Mouse (Mus musculus): Measurements from ENCODE around the gene Phc2.

DNA sequence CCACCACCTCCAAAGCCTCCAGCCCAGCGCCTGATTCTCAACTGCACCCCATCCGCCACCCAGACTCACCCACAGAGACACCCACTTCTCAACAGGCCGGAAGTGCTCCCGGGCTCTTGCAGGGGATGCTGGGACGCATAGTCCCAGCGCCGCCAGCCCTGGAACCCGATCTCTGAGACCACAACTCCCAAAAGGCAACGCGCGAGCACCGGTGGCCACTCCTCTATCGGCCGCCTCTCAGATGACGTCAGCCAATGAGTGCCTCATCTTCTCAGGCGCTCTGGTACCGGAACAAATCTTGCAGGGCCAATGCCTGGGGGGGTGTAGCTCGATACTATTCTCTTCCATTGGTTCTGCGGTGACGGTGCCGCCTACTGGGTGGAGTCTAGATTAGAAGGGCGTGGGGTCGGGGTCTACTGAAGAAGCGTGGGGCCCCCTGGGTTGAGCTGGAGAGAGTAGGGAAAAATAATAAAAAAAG is 44.5 kb upstream of the Phc2 start, which contains the start of gene Zscan20:
- TF ChIP-seq CTCF (conservative IDR thresholded peaks at IDR 0.05; ENCODE audit: low read length) (no peak), POU5F1 (IDR thresholded peaks at IDR 0.05; ENCODE audit: borderline replicate concordance, low read length) (no peak), NANOG (IDR thresholded peaks at IDR 0.05; ENCODE audit: borderline replicate concordance, low read length) (no peak)

All from E14TG2a.4 (cell line).